Mouse (Mus musculus) intestine, postnatal 0 days (tissue): ENCODE results near the gene Glyctk. TPM values are rescaled to one million over a fixed set of nuclear protein-coding genes. Genes with fewer than 3 reads are reported as not detected.
A peak's percentile ranks its signal among the peaks of the same experiment; 100 is the strongest.

Source experiments
- ATAC-seq: fragments of 200-750 bp; cut with Nextera tagmentation; 2 replicates; pipeline ENCODE4 v1.8.0; 2017; ENCODE audit warnings: mild to moderate bottlenecking, moderate TSS enrichment, moderate library complexity
- H3K27ac ChIP-seq: fragments of 300-500 bp; sonication (generic); 2 replicates; pipeline ENCODE4 v1.5.1; 2014; ENCODE audit warnings: mild to moderate bottlenecking, low read depth, low read length, moderate library complexity
- H3K27me3 ChIP-seq: fragments of 300-500 bp; sonication (generic); replicated peaks from 2 replicates; pipeline ENCODE4 v1.6.1; 2014; ENCODE audit warnings: low read length, mixed read lengths; ENCODE audit not compliant: control insufficient read depth, insufficient read depth
- H3K36me3 ChIP-seq: fragments of 300-500 bp; sonication (generic); 2 replicates; pipeline ENCODE4 v1.6.1; 2014; ENCODE audit warnings: mild to moderate bottlenecking, moderate library complexity; ENCODE audit not compliant: control insufficient read depth, insufficient read depth
- H3K4me1 ChIP-seq: fragments of 300-500 bp; sonication (generic); replicated peaks from 2 replicates; pipeline ENCODE4 v1.6.1; 2014; ENCODE audit warnings: antibody characterized with exemption, low read length, mixed read lengths; ENCODE audit not compliant: control insufficient read depth, insufficient read depth
- H3K4me2 ChIP-seq: fragments of 300-500 bp; sonication (generic); replicated peaks from 2 replicates; pipeline ENCODE4 v1.6.1; 2014; ENCODE audit warnings: low read depth, mild to moderate bottlenecking, moderate library complexity
- H3K4me3 ChIP-seq: fragments of 300-500 bp; sonication (generic); 2 replicates; pipeline ENCODE4 v1.5.1; 2014; ENCODE audit warnings: low read depth, low read length
- H3K9ac ChIP-seq: fragments of 300-500 bp; sonication (generic); 2 replicates; pipeline ENCODE4 v1.6.1; 2014; ENCODE audit warnings: mild to moderate bottlenecking, low read depth, low read length
- H3K9me3 ChIP-seq: fragments of 300-500 bp; sonication (generic); 2 replicates; pipeline ENCODE4 v1.6.1; 2016; ENCODE audit warnings: mixed run types; ENCODE audit not compliant: control insufficient read depth
- CTCF ChIP-seq: sonication (generic); IDR thresholded peaks from 2 replicates; pipeline ENCODE4 v1.5.1; 2016; ENCODE audit warnings: low read depth, mild to moderate bottlenecking, control low read depth, antibody characterized with exemption, moderate library complexity
- WGBS: fragments of 180-500 bp; shearing (Covaris S2); extraction: QIAGEN DNeasy Blood & Tissue Kit; methylation state at CpG from one replicate; pipeline ENCODE4 v1.1.7; 2014; 5-methylcytosine and 5-hydroxymethylcytosine counted together
- polyA plus RNA-seq: library from polyadenylated mRNA; unstranded; fragments of >200 nt; fragmentation: Nextera tagmentation; extraction: Ambion mirVana; gene quantifications from 2 replicates; pipeline ENCODE4 v1.2.1, GENCODE M21; 2015

Gene Glyctk
- polyA plus RNA-seq, 1 experiment from 2014 or later: 17.4 TPM

GRCm38 (mm10) chr9:106129072-106129471 is 28.9 kb downstream of the Glyctk start:
- H3K27me3 ChIP-seq: no peaks in the 10 kb centered on the region
- no peak for ATAC-seq
- no peak for TF ChIP-seq CTCF
- H3K4me1 ChIP-seq: no peaks in the 10 kb centered on the region
- H3K9ac ChIP-seq: no peak overlapping the region
- 79% methylated on average over 2 of the region's 2 CpGs for WGBS
- H3K4me3 ChIP-seq: no peak overlapping the region
- no peaks in the 10 kb centered on the region for H3K9me3 ChIP-seq
- no peaks in the 10 kb centered on the region for H3K36me3 ChIP-seq
- no peak overlapping the region for H3K27ac ChIP-seq
- H3K4me2 ChIP-seq: no peak overlapping the region

GRCm38 (mm10) chr9:106126786-106127251 is 31.1 kb downstream of the Glyctk start:
- Histone ChIP-seq H3K36me3 (no peaks in the 10 kb centered on the region), H3K4me1 (no peaks in the 10 kb centered on the region), H3K27me3 (no peaks in the 10 kb centered on the region), H3K4me2 (no peak overlapping the region), H3K9me3 (no peaks in the 10 kb centered on the region), H3K4me3 (no peak overlapping the region), H3K9ac (no peak overlapping the region), H3K27ac (no peak overlapping the region)
- no peak for ATAC-seq
- 58% methylated on average over 2 of the region's 2 CpGs for WGBS
- TF ChIP-seq CTCF: no peak

GRCm38 (mm10) chr9:106123599-106123998 is 34.3 kb downstream of the Glyctk start:
- H3K4me2 ChIP-seq: no peak overlapping the region
- 42% methylated on average over 4 of the region's 4 CpGs for whole genome bisulfite sequencing
- no peak overlapping the region for H3K4me3 ChIP-seq
- H3K9me3 ChIP-seq: no peaks in the 10 kb centered on the region
- H3K27ac ChIP-seq: no peak overlapping the region
- H3K4me1 ChIP-seq: no peaks in the 10 kb centered on the region
- H3K9ac ChIP-seq: no peak overlapping the region
- no peaks in the 10 kb centered on the region for H3K36me3 ChIP-seq
- H3K27me3 ChIP-seq: no peaks in the 10 kb centered on the region
- peak; percentile 82 for TF ChIP-seq CTCF
- no peak for ATAC-seq

- Histone ChIP-seq H3K36me3 (no peaks in the 10 kb centered on the region), H3K4me2 (no peak overlapping the region), H3K27me3 (no peaks in the 10 kb centered on the region), H3K9me3 (no peaks in the 10 kb centered on the region), H3K9ac (no peak overlapping the region), H3K4me1 (no peaks in the 10 kb centered on the region), H3K4me3 (no peak overlapping the region), H3K27ac (no peak overlapping the region)
- 81% methylated on average over 9 of the region's 9 CpGs for WGBS
- no peak for ATAC-seq
- TF ChIP-seq CTCF: no peak
Measured at GRCm38 (mm10) chr9:106119075-106119474, 38.9 kb downstream of the Glyctk start.

- no peak for TF ChIP-seq CTCF
- no peak overlapping the region for H3K9ac ChIP-seq
- no peak overlapping the region for H3K4me2 ChIP-seq
- 30% methylated on average over 13 of the region's 13 CpGs for WGBS
- H3K27ac ChIP-seq: no peak overlapping the region
- H3K4me3 ChIP-seq: no peak overlapping the region
- H3K9me3 ChIP-seq: no peaks in the 10 kb centered on the region
- no peak for ATAC-seq
- no peaks in the 10 kb centered on the region for H3K36me3 ChIP-seq
- no peaks in the 10 kb centered on the region for H3K27me3 ChIP-seq
- H3K4me1 ChIP-seq: no peaks in the 10 kb centered on the region
Measured at GRCm38 (mm10) chr9:106115801-106116424, 42.0 kb downstream of the Glyctk start.

GRCm38 (mm10) chr9:106112770-106113423 is 45.0 kb downstream of the Glyctk start:
- WGBS: 25% methylated on average over 10 of the region's 10 CpGs
- Histone ChIP-seq H3K9me3 (no peaks in the 10 kb centered on the region), H3K9ac (no peak overlapping the region), H3K4me2 (no peak overlapping the region), H3K27ac (no peak overlapping the region), H3K4me1 (no peaks in the 10 kb centered on the region), H3K4me3 (no peak overlapping the region), H3K27me3 (no peaks in the 10 kb centered on the region), H3K36me3 (no peaks in the 10 kb centered on the region)
- 0 out of 2 replicates have a peak, but pooled peaks have one; percentile 47 for ATAC-seq
- TF ChIP-seq CTCF: peak; percentile 93
